ENCODE assay signal across 8 mouse cellular contexts in the genomic region with DNA sequence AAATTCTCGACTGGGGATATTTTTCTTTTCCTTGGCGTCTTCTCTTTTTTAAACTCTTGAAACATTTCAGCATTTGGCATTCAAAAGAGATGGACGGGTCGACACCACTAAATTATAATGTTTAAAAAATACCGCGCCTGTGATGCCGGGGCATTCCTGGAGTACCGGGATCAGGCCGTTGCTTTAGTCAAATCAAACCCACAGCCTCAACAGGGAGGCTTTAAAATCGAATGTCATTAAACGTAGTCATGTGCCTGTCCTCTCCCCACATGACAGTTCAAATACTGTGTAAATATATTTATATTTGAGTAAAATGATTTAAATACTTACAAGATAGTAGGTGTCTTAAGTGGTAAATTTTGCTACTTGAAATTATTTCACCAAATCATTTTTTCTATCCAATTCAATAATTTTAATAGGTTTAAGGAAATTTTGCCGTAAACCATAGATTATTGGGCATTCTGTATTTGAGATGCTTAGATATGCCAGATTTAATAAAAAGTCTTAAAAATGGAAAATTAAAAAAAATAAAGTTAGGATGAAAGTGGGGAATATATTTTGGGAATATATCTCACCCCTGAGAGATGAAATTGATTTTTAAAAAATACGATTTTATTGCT. TPM values are rescaled to one million over a fixed set of nuclear protein-coding genes. Genes with fewer than 3 reads are reported as not detected.
DNase-seq lines count a peak whose midpoint lies in the region; ATAC-seq and TF ChIP-seq lines count a peak whose summit lies in the region.

No protein-coding gene starts in this region.

- DNase-seq in lung, postnatal 0 days (ENCODE audit: low spot score), result no peak
- DNase-seq in lung, postnatal 25 days (ENCODE audit: low spot score), result no peak
- no peak for DNase-seq in limb, embryonic 11.5 days (ENCODE audit: low spot score)
- DNase-seq in layer of hippocampus, postnatal 14 days (ENCODE audit: low spot score in 2 of 2), result no peak
- no peak for DNase-seq in thymus, postnatal 4 days
- DNase-seq in gastrocnemius, postnatal 10 days, result no peak

- no peaks in the 10 kb centered on the region for H3K36me3 ChIP-seq in lung, postnatal 0 days (ENCODE audit: insufficient read depth, low read length)
- no peaks in the 10 kb centered on the region for H3K36me3 ChIP-seq in forebrain, embryonic 13.5 days (ENCODE audit: poor library complexity, severe bottlenecking)
- H3K36me3 ChIP-seq in limb, embryonic 11.5 days (ENCODE audit: control insufficient read depth, insufficient read depth, low read length), result no peaks in the 10 kb centered on the region
- H3K36me3 ChIP-seq in small intestine, adult 2 months (ENCODE audit: control insufficient read depth, insufficient read depth, low read length), result no peaks in the 10 kb centered on the region

- H3K9me3 ChIP-seq in lung, postnatal 0 days (ENCODE audit: low read length), result no peaks in the 10 kb centered on the region
- no peaks in the 10 kb centered on the region for H3K9me3 ChIP-seq in forebrain, embryonic 13.5 days (replicated peaks)
- no peaks in the 10 kb centered on the region for H3K9me3 ChIP-seq in limb, embryonic 11.5 days (ENCODE audit: control insufficient read depth, low read length)

- TF ChIP-seq CTCF in lung, postnatal 0 days (IDR thresholded peaks at IDR 0.05), result no peak
- no peak for TF ChIP-seq CTCF in small intestine, adult 2 months (IDR thresholded peaks at IDR 0.05; ENCODE audit: extremely low read depth, insufficient read length, insufficient replicate concordance, low read depth, low read length)

- H3K4me2 ChIP-seq in lung, postnatal 0 days (replicated peaks; ENCODE audit: low read depth, low read length), result peak overlapping the region; percentile 91
- H3K4me2 ChIP-seq in forebrain, embryonic 13.5 days, result peak overlapping the region; percentile 96
- H3K4me2 ChIP-seq in limb, embryonic 11.5 days (ENCODE audit: low read depth, severe bottlenecking), result peak overlapping the region; percentile 89; the same call in 1 of the 2 replicates

- peak overlapping the region; percentile 63 for H3K4me3 ChIP-seq in lung, postnatal 0 days (ENCODE audit: low read depth, low read length)
- H3K4me3 ChIP-seq in forebrain, embryonic 13.5 days, result 0 out of 2 replicates have a peak overlapping the region, but pooled peaks have one; percentile 58
- peak overlapping the region; percentile 56; the same call in 1 of the 2 replicates for H3K4me3 ChIP-seq in limb, embryonic 11.5 days (ENCODE audit: low read depth, low read length)
- H3K4me3 ChIP-seq in small intestine, adult 2 months (ENCODE audit: low read depth, low read length), result peak overlapping the region; percentile 41; the same call in 1 of the 2 replicates

- WGBS in lung, postnatal 0 days, result 20% methylated on average over 13 of the region's 13 CpGs
- 29% methylated on average over 13 of the region's 13 CpGs for WGBS in forebrain, embryonic 13.5 days
- 30% methylated on average over 13 of the region's 13 CpGs for WGBS in limb, embryonic 11.5 days
- WGBS in small intestine, adult 2 months, result 18% methylated on average over 13 of the region's 13 CpGs

- TF ChIP-seq POLR2A in small intestine, adult 2 months (IDR thresholded peaks at IDR 0.05; ENCODE audit: low read depth, low read length), result no peak

- ATAC-seq in lung, postnatal 0 days, result no peak
- no peak for ATAC-seq in forebrain, embryonic 13.5 days
- no peak for ATAC-seq in limb, embryonic 11.5 days (ENCODE audit: insufficient number of reproducible peaks, low FRiP score, low TSS enrichment, low read depth)

- H3K27me3 ChIP-seq in lung, postnatal 0 days (replicated peaks; ENCODE audit: insufficient read depth, low read length), result no peaks in the 10 kb centered on the region
- peaks cover 44% of the 10 kb centered on the region for H3K27me3 ChIP-seq in forebrain, embryonic 13.5 days
- peaks cover 3% of the 10 kb centered on the region for H3K27me3 ChIP-seq in limb, embryonic 11.5 days (ENCODE audit: control insufficient read depth, insufficient read depth, low read length)
- H3K27me3 ChIP-seq in small intestine, adult 2 months (ENCODE audit: control insufficient read depth, insufficient read depth, low read length), result no peaks in the 10 kb centered on the region

- H3K9ac ChIP-seq in lung, postnatal 0 days (replicated peaks; ENCODE audit: low read depth), result peak overlapping the region; percentile 39; the same call in 1 of the 2 replicates
- H3K9ac ChIP-seq in forebrain, embryonic 13.5 days, result no peak overlapping the region
- no peak overlapping the region for H3K9ac ChIP-seq in limb, embryonic 11.5 days (ENCODE audit: low read length)

- H3K27ac ChIP-seq in lung, postnatal 0 days (ENCODE audit: low read length), result no peak overlapping the region
- H3K27ac ChIP-seq in forebrain, embryonic 13.5 days, result no peak overlapping the region
- H3K27ac ChIP-seq in limb, embryonic 11.5 days (replicated peaks; ENCODE audit: low read depth, low read length), result no peak overlapping the region
- H3K27ac ChIP-seq in small intestine, adult 2 months (ENCODE audit: insufficient read depth, low read depth, low read length), result no peak overlapping the region

- TF ChIP-seq EP300 in lung, postnatal 0 days (IDR thresholded peaks at IDR 0.05), result no peak

- no peaks in the 10 kb centered on the region for H3K4me1 ChIP-seq in lung, postnatal 0 days (ENCODE audit: insufficient read depth, low read depth, low read length)
- H3K4me1 ChIP-seq in forebrain, embryonic 13.5 days, result peaks cover 15% of the 10 kb centered on the region
- H3K4me1 ChIP-seq in limb, embryonic 11.5 days (ENCODE audit: control insufficient read depth, insufficient read depth, low read length), result no peaks in the 10 kb centered on the region
- H3K4me1 ChIP-seq in small intestine, adult 2 months (ENCODE audit: control insufficient read depth, insufficient read depth, insufficient read length, low read length), result peaks cover 9% of the 10 kb centered on the region

RNA-seq across cellular contexts. Expression of gene Syk, which starts 1.1 kb away (rescaled TPM):
- polyA plus RNA-seq in lung, postnatal 0 days (2015; fragmentation: Nextera tagmentation; extraction: Ambion mirVana), result 4.3 and 5.5 TPM in 2 replicates
- polyA plus RNA-seq in forebrain, embryonic 13.5 days (2015; fragmentation: Nextera tagmentation; extraction: Ambion mirVana), result 0.81 and 1.1 TPM in 2 replicates
- 2.5 TPM in 2 replicates for polyA plus RNA-seq in limb, embryonic 11.5 days (2014; fragmentation: Nextera tagmentation; extraction: Ambion mirVana)
- 4.7 and 8.3 TPM in 2 replicates for polyA plus RNA-seq in small intestine, adult 2 months (2012; rRNA removed)
- 1 to 10 TPM; 4.7 to 5.6 TPM for total RNA-seq in layer of hippocampus, postnatal 14 days (2021)
- 1 to 10 TPM; 3.2 to 5.8 TPM for total RNA-seq in gastrocnemius, postnatal 10 days (2021)

RNA-seq across cellular contexts. Expression of gene Diras2, which starts 53.0 kb away (rescaled TPM):
- polyA plus RNA-seq in lung, postnatal 0 days (2015; fragmentation: Nextera tagmentation; extraction: Ambion mirVana), result 0.31 TPM in 2 replicates
- 0.77 and 0.93 TPM in 2 replicates for polyA plus RNA-seq in forebrain, embryonic 13.5 days (2015; fragmentation: Nextera tagmentation; extraction: Ambion mirVana)
- polyA plus RNA-seq in limb, embryonic 11.5 days (2014; fragmentation: Nextera tagmentation; extraction: Ambion mirVana), result 0.03 and 0.14 TPM in 2 replicates
- polyA plus RNA-seq in small intestine, adult 2 months (2012; rRNA removed), result 0.44 and 1.7 TPM in 2 replicates
- total RNA-seq in layer of hippocampus, postnatal 14 days (2021), result 100 to 1,000 TPM; 138 to 149 TPM
- total RNA-seq in gastrocnemius, postnatal 10 days (2021), result under 1 TPM; 0.16 to 0.38 TPM
